Mouse (Mus musculus) kidney, adult 18-20 months (tissue): Measurements from ENCODE around the gene Nfatc2.

Experiments
- DNase-seq: peaks from one replicate; pipeline ENCODE4 v3.0.0; 2021

The Nfatc2 gene

DNA sequence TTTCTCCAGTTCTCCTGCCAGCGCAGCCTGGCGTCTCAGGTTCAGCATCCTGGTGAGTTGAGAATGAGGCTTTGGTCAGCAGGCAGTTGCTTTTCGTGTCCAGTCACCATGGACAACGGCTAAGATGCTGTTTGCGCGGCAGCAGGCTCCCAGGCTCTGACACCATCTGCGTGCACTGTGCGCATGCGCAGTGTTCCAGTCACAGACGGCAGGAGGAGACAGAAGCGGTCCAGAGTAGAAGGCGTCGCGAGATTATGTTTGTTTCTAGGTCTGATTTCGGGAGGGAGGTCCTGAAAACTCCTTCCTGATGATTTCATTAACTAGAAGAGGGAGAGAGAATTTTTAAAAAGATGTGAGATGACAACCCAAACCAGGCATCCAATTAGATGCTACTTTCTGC lies 121.5 kb downstream of the Nfatc2 start:
- DNase-seq: no peak

DNA sequence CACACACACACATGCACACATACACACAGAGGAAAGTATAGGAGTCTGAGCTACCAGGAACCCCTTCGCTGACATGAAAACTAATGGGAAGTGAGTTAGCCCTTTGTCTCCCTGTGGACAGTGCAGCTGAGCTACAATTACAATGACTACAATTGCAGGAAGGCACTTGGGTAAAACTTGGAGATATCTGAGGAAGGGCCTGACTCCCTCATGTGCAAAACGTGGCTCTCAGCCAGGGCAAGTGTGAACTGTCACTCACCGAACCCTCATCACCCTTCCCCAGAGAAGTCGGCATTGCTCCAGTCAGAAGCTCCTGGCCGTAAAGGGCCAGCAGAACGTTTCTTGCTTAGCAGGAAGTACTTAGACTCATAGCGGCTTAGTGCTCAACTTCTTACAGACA lies 123.0 kb downstream of the Nfatc2 start:
- DNase-seq: no peak

DNA sequence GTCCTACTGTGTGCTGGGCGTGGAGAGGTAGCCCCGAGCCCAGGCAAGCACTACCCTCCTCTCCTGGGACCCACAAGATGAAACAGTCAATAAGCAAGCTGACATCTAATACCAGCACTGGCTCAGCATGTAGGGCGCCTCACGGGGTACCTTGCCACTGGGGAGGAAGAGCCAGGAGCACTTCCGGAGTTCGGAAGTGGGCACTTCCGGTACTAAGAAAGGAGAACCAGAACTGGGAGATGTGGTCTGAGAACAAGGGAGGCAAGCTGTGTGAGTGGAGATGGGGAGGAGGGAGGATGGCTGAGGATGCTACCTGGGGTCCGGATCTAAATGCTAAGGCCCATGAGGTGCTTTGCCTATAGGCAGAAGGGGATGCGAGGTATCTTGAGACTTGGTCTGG lies 128.0 kb downstream of the Nfatc2 start:
- no peak for DNase-seq

DNA sequence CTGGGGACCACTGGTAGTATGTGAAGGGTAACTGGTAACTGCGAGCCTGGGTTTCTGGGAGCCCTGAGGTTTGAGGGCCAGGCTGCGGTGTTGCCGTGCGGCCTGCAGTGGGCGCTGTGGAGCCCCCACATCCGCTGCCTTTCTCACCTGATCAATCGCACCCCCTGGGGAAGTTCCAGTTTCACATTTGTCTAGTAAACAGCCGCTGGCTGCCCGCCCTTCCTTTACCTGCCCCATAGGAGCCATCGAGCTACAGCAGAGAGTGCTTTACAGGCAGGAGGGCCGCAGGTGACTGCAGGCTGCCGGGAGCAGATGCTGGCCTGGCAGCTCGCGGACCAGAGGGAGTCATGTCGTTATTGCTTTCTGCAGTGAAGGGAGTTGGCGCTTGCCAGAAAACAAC lies 128.6 kb downstream of the Nfatc2 start:
- peak; percentile 75 for DNase-seq

DNA sequence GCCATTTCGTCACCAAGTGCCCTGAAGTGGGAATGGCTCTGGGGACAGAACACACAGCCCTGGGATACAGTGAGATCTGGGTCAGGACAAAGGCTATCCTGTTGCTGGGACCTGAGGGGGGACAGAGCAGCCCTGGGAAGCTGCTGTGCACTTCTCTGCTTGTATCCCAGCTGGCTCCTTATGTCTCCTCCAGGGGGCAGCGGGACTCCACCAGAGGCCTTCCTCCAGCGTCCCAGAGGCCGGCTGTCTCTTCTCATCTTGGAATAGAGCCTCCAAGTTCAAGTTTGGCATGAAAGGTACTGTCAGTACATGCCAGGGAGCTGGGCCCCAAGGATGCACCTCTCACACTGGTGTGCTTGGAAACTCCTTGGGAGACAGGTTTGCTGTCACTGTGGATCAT lies 132.4 kb downstream of the Nfatc2 start:
- DNase-seq: peak; percentile 74

DNA sequence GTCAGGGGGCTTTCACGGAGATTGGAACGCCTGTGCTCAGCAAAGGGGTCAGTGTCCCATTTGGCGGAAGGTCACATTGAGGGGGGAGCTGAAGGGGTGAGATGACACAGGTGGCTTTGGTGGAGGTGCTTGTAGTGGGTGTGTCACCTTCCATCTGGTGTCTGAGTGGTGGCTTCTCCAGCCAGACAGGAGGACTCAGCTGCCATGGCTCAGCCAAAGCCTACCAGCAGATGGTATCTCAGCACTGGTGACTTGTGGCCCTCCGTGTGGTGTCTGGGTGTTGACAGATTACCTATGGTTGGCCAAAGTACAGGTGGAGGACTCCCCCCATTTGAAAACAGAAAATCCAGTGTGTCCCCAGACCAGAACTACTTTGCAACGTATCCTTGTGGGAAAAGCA lies 134.3 kb downstream of the Nfatc2 start:
- DNase-seq: no peak

GRCm38 (mm10) chr2:168466066-168466465 lies 135.4 kb downstream of the Nfatc2 start:
- DNase-seq: no peak

DNA sequence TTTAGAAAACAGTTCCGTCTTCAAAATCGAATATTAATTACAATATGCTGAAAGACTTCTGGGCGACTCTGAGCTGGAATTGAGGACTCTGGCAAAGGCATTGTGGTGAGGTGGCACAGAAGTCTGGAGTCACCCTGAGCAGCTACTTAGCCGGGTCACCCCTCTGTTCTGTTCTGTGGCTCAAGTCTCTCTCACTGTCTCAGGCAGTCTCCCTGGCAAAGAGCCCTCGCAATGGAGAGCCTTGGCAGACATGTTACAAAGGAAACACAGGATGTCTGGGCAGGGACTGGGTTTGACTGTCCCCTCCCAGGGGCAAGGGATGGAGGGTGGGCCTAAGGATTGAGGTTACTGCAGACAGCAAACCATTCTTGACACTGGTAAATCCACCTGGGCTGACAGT lies 135.8 kb downstream of the Nfatc2 start:
- DNase-seq: no peak

DNA sequence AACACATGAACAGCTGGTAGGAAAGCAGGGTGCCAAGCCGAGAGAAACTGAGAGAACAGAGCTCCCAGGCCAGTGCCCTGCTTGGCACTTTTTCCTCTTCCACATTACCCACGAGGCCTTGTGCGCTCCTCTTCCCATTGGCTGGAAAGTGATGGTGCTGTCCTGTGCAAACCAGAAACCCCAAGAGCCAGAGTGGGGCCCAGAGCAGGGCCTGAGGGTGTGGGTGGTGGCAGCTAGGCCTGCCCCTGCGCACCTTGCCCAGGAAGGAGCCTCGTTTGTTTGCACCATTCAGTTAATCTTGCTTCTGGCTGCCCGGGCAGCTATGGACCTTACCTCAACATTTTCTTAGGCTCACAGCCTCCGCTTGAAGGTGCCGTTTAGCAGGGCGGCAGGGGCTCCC lies 139.6 kb downstream of the Nfatc2 start:
- no peak for DNase-seq

- no peak for DNase-seq
Observed at GRCm38 (mm10) chr2:168459627-168460026, 141.8 kb downstream of the Nfatc2 start.

GRCm38 (mm10) chr2:168458583-168458982 lies 142.9 kb downstream of the Nfatc2 start:
- DNase-seq: no peak

- no peak for DNase-seq
Observed at GRCm38 (mm10) chr2:168451714-168452708, 149.4 kb downstream of the Nfatc2 start.

GRCm38 (mm10) chr2:168450977-168451376 lies 150.5 kb downstream of the Nfatc2 start:
- no peak for DNase-seq

DNA sequence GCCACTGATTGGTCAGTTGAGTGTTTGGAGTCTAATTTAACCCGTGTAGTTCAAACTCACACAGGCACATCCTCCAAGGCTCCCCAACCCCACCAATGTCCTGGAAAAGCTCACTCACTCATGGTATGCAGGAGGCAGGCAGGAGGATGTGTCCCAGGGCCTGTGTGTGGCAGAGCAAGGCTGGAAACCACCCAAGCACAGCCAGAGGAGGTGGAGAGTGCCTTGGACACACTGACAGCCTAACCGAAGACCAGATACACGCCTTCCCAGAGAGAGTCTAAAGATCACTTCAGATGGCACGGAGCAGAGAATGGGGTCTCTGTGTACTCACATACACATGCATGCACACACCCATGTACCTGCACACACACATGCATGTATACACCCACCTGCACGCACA lies 153.4 kb downstream of the Nfatc2 start:
- DNase-seq: no peak

DNA sequence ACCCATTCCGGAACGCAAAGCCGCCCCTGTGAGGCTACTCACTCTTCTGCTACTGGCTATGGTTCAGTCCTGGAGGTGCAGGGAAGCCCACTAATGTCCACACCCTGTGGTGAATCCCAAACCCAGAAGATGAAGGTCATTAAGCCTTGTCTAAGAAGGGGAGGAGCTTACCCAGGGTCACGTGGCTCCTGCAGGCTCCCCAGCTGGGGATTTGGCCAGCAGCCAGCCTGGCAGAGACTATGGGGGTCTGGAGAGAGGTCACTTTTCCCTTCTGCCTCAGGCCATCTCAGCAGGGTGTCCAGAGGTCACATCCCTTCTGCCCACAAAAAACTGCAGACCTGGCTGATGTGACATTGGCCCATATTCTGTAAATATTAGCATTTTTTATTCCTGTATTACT lies 153.9 kb downstream of the Nfatc2 start:
- no peak for DNase-seq

DNA sequence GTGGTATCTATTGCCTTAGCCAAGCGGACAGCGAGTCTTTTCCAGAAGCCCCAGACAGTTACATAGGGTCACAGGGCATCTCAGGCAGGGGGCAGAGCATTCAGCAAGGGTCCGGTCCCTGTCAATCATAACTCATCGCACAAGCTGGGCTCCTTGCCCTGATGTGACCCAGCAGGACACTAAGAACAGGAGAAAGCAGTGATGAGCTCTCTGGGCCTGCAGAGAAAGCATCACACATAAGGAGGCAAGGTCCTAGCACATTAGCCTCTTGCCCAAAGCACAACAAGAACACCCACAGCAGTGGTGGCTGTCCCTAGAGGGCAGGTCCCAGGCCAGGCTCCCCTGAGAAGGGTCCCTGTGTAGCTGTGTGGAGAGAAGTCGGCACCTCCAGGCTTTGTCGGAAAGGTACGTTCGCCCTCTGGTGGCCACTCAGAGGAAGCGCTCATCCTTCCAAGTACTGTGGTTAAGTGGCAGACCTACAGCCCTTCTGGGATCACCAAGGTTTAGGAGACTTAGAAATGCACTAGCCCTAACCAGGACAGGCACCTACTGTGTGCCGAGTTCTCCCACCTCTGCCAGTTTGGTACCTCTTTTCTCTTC lies 156.1 kb downstream of the Nfatc2 start:
- DNase-seq: peak; percentile 38

DNA sequence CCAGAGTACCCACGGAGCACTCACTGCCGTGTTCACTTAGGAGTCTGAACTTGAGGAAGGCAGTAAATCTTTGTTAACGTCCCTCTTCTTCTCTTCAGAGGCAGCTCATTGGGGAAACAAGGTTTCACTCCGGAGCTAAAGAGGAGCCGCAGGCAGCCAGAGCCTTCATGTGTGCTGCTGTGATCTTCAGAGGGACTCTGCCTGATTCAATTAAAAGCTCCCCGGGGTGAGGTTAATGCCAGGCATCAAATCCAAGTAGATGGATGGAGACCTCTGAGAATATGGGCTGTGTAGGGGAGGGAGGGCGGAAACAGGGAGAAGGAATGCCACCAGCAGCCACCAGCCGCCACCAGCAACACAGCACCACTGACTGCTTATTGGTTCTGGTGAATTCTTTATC lies 157.3 kb downstream of the Nfatc2 start:
- no peak for DNase-seq

- DNase-seq: no peak
Observed at GRCm38 (mm10) chr2:168441494-168441893, 160.0 kb downstream of the Nfatc2 start.

GRCm38 (mm10) chr2:168440918-168441328 lies 160.5 kb downstream of the Nfatc2 start:
- no peak for DNase-seq

- DNase-seq: no peak
Observed at GRCm38 (mm10) chr2:168438981-168439452, 162.4 kb downstream of the Nfatc2 start.

- no peak for DNase-seq
Observed at GRCm38 (mm10) chr2:168434187-168434586, 167.3 kb downstream of the Nfatc2 start.

DNA sequence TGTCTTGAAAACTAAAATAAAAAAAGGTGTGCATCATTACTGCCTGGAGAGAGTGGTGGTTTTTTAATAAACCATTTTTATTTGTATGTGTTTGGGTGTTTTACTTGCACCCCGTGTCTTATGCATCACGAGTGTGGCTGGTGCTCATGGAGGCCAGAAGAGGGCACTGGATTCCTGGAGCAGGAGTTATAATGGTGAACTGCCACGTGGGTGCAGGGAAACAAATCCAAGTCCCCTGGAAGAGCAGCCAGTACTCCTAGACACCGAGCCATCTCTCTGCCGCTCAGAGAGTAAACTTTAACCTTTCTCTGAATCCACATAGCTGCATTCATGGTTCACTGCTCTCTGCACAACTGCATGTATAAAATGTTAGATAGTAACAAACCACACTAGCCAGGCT lies 168.1 kb downstream of the Nfatc2 start:
- DNase-seq: peak; percentile 46

DNA sequence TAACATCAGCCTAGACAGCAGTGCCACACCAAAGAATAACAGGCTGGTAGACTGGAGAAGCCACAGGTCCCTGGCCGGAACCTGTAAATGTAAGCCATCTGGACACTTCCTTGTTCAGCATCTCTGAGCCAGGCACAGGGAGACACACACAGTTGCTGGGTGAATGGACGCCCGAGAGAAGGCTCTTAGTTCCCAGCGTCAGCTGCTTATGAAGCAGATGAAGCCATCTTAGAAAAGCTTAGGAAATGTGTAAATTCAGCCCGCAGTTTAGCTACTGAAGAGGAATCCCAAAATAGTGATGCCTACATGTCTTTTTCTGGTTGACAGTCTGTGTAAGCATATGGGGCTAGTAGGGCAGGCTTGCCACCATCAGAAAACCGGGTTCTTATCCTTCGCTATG lies 169.1 kb downstream of the Nfatc2 start:
- no peak for DNase-seq

- no peak for DNase-seq
Observed at GRCm38 (mm10) chr2:168429598-168429997, 171.9 kb downstream of the Nfatc2 start.
